Mouse (Mus musculus) ovary, adult 18-20 months (tissue): ENCODE data around the gene Gm9821.
A peak's percentile ranks its signal among the peaks of the same experiment; 100 is the strongest.

Experiments used
- DNase-seq: peaks from one replicate; pipeline ENCODE4 v3.0.0; 2022; ENCODE audit warnings: low spot score, mixed read lengths

Gene Gm9821

GRCm38 (mm10) chr2:91948792-91949241, 3.3 kb downstream of the Gm9821 start:
- no peak for DNase-seq

- DNase-seq: no peak
These were observed 4.1 kb downstream of the Gm9821 start for GRCm38 (mm10) chr2:91949411-91950274.

- peak; percentile 34 for DNase-seq
These were observed 5.0 kb downstream of the Gm9821 start for GRCm38 (mm10) chr2:91950275-91951085.

GRCm38 (mm10) chr2:91953825-91954224, 8.3 kb downstream of the Gm9821 start:
- peak; percentile 52 for DNase-seq

GRCm38 (mm10) chr2:91955121-91955591, 9.7 kb downstream of the Gm9821 start:
- DNase-seq: no peak

- DNase-seq: no peak
These were observed 10.4 kb downstream of the Gm9821 start for GRCm38 (mm10) chr2:91955875-91956274.

GRCm38 (mm10) chr2:91957096-91957495, 11.6 kb downstream of the Gm9821 start:
- DNase-seq: no peak

- no peak for DNase-seq
These were observed 12.5 kb downstream of the Gm9821 start for GRCm38 (mm10) chr2:91958049-91958448.

- DNase-seq: no peak
These were observed 13.4 kb downstream of the Gm9821 start for GRCm38 (mm10) chr2:91958701-91959457.

DNA sequence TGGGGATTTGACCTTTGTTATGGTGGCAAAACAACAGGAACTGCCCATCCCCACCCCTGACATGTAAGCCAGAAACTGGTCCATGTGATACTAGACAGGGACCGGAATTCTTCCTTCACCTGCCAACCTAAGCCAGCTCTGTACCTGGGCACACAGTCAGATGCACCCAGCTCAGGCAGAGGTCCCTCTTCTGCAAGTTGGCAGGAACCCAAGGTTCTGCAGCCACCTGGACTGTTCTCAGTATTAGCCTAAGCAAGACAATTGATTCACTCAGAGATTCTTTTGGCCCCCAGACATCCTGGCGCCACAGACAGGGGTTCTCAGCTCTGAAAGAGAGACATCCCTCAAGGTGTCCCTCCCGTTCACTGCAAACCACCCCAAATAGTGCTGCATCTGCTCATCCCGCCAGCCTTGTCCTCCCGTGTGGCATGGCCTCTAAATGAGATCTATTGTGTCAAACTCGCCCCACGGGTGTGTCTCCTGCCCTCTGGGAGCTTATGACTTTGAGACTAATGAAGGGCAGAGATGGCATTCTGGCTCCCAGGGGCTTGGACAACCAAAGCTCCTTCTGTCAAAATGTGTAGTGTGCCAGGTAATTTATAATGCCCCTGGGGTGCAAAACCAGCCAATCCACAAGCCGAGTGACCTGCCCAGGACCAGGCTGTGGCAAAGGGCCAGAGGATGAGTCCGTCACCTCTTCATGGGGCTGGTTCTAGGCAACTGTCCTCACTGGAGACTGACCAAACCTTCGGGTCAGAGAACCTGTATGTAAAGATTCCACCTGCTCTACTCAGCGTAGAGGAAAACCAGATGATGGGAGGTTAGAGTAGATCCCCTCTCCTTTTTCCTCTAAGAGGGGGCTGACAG, 14.3 kb downstream of the Gm9821 start:
- DNase-seq: no peak

GRCm38 (mm10) chr2:91960459-91960858, 15.0 kb downstream of the Gm9821 start:
- DNase-seq: no peak

GRCm38 (mm10) chr2:91961901-91962761, 16.6 kb downstream of the Gm9821 start:
- no peak for DNase-seq

DNA sequence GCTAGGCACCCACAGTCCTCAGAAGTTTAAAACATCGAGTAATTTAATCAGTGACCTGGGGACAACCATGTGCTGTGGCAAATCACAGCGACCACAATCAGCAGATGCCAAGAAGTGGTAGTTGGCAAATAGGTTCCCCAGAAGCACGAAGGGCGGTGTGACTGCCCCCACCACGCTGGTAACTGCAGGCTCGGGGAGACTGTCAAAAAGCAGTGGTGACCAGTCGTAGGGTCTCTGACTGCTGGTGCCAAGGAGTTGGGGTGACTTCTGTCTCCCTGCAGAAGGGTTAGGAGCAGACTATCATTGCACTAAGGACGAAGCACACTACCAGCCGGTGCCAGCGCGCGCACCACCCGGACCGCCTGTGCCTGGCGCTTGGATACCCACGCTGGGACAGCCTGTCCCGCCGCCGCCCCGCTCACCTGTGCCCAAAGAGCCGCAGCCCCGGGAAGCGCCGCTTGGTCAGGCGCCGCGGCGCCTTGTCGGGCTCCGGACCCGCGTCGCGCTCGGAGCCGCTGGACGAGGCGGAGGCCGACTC, 17.4 kb downstream of the Gm9821 start:
- DNase-seq: no peak

DNA sequence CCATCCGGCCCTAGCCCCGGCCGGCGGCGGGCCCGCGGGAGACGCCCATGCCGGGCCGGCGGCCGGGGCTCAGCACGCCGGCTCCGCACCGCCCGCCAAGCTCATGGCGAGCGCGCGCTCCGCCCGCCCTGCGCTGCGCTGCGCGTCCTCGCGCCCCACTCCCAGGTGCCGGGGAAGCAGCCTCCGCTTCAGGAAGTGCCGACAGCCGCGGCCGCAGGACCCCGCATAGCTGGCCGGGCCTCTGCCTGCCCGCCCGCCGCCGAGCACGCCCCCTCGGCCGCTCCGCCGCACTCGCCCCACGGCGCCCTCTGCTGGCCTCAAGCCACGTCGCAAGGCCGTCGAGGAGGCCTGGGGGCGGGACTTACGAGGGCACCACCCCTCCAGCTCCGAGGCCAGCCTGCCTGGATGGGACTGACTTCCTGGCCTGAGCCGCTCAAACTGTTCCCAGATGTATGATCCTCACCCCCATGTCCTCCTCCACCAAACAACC, 18.0 kb downstream of the Gm9821 start:
- peak; percentile 93 for DNase-seq

DNA sequence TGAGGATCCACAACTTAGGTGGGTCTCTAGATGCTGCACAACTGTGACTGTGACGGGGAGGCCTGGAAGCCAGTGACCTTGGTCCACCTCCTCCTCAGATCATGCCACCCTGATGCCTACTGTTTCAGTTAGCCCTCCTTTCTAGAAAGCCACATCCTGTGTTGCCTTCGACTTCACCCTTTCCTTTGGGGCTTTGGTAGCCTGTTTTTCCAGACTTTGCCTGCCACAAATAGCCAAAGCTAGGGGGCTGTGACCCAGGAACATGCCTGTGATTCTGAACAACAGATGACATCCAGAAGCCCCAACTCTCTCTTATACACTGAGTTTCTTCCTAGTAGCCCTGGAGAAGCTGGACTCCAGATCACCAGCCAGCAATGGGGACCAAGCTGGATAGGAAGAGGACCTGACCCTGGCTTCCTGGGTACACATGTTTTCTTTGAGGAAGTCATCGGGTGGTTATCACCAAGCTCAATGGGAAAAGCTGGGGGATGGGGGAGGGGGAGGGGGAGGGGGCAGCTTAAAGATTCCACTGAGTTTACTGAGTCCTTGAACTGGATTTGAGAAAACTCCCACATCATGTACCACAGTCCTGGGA, 19.2 kb downstream of the Gm9821 start:
- DNase-seq: no peak

DNA sequence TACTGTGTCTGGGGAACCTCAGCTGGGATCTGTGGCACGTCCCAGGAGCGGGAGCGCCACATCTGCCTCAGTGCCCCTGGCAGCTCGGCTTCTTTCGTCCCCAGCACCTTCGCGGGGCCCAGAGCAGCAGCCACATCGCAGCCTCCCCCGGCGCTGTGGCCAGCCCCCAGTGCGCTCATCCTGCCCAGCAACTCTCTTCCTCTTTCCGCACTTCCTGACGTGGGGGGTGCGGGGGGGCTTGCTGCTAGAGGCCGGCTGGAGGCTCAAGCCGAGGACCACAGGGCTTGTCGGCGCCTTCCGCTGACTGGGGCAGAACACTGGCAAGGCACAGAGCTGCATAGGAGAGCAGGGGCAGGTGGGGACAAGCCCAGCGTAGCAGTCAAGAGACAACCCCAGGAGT, 19.9 kb downstream of the Gm9821 start:
- no peak for DNase-seq

- DNase-seq: no peak
These were observed 20.9 kb downstream of the Gm9821 start for GRCm38 (mm10) chr2:91966367-91966766.

DNA sequence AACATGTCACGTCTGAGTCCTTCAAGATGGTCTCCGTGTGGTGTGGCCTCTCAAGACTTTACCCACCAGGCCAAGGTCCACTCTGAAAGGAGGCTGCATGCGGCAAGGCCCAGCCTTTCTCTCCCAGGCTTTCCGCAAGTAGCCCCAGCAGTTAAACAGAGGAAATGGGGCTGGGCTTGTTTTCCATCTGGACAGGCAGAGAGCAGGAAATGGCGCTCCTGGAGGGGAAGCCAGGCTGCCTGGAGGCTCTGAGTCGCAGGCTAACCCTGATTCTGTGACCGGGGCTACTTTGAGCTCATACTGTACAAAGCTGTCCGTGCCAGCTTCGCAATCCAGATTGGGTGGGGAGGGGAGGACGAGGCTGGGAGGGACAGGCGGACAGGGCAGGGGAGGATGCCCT, 22.5 kb downstream of the Gm9821 start:
- DNase-seq: no peak
